Mouse (Mus musculus): ENCODE data around the gene Rbm14. TPM values are rescaled to one million over a fixed set of nuclear protein-coding genes. Genes with fewer than 3 reads are reported as not detected.
A peak's percentile ranks its signal among the peaks of the same experiment; 100 is the strongest.

The Rbm14 gene
- polyA plus RNA-seq (2012; rRNA removed), result 27.4 and 32.1 TPM in 2 replicates

- Histone ChIP-seq H3K27ac (ENCODE audit: insufficient read depth, low read length) (peak within 1 kb of the TSS; percentile 91), H3K4me3 (replicated peaks; ENCODE audit: insufficient read depth, low read depth, low read length) (peak within 1 kb of the TSS; percentile 97), H3K4me1 (ENCODE audit: control insufficient read depth, insufficient read depth, low read length) (peaks cover 3% of the 10 kb centered on the region; the same call in 1 of the 2 replicates), H3K27me3 (ENCODE audit: control insufficient read depth, insufficient read depth, low read length) (no peaks in the 10 kb centered on the region)
- WGBS, result under 1% methylated on average over 83 of the region's 83 CpGs
- DNase-seq, result peak; percentile 99 to 100
- peak; percentile 98 for TF ChIP-seq POLR2A (IDR thresholded peaks at IDR 0.05; ENCODE audit: borderline replicate concordance, insufficient read depth, low read length)
- no peak for TF ChIP-seq CTCF (IDR thresholded peaks at IDR 0.05; ENCODE audit: borderline replicate concordance, insufficient read depth, low read depth, low read length)
These were observed at the start of gene Rbm14, which contains the start of gene Gm21992 for GRCm38 (mm10) chr19:4811063-4811908. Rbm14 (minus strand) TSS chr19:4811634. Gm21992 (minus strand) TSS chr19:4811612.

DNA sequence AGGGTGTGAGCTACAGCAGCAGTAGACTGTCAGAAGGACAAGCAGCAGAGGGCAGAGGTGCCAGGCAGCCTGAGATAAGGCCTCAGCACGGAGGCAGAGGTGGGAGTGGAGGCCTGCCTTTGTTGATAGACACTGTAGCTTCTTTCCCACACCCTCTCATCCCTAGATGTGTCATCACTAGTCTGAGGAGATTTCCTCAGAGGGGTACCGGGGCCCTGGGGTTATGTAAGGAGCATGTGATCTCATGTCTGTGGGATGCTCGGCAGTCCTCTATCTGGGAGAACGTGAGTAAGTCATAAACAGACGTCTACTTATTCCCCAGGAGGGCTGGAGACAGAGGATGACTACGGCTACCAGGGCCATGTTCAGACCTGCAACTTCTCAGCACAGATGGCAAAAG is 47.6 kb upstream of the Rbm14 start:
- no peak overlapping the region for H3K27ac ChIP-seq (ENCODE audit: insufficient read depth, low read length)
- TF ChIP-seq POLR2A (IDR thresholded peaks at IDR 0.05; ENCODE audit: borderline replicate concordance, insufficient read depth, low read length) (no peak), CTCF (IDR thresholded peaks at IDR 0.05; ENCODE audit: borderline replicate concordance, insufficient read depth, low read depth, low read length) (no peak)
- peaks cover 10% of the 10 kb centered on the region for H3K4me1 ChIP-seq (ENCODE audit: control insufficient read depth, insufficient read depth, low read length)
- WGBS, result 61% methylated on average over 6 of the region's 6 CpGs
- no peaks in the 10 kb centered on the region for H3K27me3 ChIP-seq (ENCODE audit: control insufficient read depth, insufficient read depth, low read length)
- H3K4me3 ChIP-seq (replicated peaks; ENCODE audit: insufficient read depth, low read depth, low read length), result no peak overlapping the region
- DNase-seq, result no peak

- peak overlapping the region; percentile 71 for H3K4me3 ChIP-seq (replicated peaks; ENCODE audit: insufficient read depth, low read depth, low read length)
- peak overlapping the region; percentile 67; the same call in 1 of the 2 replicates for H3K27ac ChIP-seq (ENCODE audit: insufficient read depth, low read length)
- no peak for DNase-seq
- no peaks in the 10 kb centered on the region for H3K27me3 ChIP-seq (ENCODE audit: control insufficient read depth, insufficient read depth, low read length)
- peaks cover 4% of the 10 kb centered on the region for H3K4me1 ChIP-seq (ENCODE audit: control insufficient read depth, insufficient read depth, low read length)
- TF ChIP-seq CTCF (IDR thresholded peaks at IDR 0.05; ENCODE audit: borderline replicate concordance, insufficient read depth, low read depth, low read length) (no peak), POLR2A (IDR thresholded peaks at IDR 0.05; ENCODE audit: borderline replicate concordance, insufficient read depth, low read length) (no peak)
- WGBS, result 72% methylated on average over 4 of the region's 4 CpGs
These were observed 44.5 kb upstream of the Rbm14 start for GRCm38 (mm10) chr19:4855951-4856350.

DNA sequence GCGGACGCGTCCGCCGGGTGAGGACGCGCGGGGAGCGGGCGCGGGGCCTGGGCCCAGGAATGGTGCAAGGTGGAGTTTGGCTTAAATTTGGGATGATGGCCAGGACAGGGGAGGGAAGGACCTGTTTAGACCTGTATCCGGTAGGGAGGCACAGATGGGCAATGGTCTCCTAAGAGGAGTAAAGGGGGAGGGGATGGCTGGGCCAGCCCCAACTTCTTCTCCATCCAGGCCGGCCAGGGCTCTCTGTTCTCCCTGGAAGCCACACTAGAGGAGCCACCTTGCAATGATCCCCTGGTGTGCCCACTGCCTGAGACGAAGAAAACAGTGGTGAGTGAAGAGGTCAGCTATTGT is 44.0 kb upstream of the Rbm14 start:
- H3K4me1 ChIP-seq (ENCODE audit: control insufficient read depth, insufficient read depth, low read length), result peaks cover 4% of the 10 kb centered on the region
- peak overlapping the region; percentile 67 for H3K27ac ChIP-seq (ENCODE audit: insufficient read depth, low read length)
- peak overlapping the region; percentile 71 for H3K4me3 ChIP-seq (replicated peaks; ENCODE audit: insufficient read depth, low read depth, low read length)
- no peak for DNase-seq
- TF ChIP-seq CTCF (IDR thresholded peaks at IDR 0.05; ENCODE audit: borderline replicate concordance, insufficient read depth, low read depth, low read length) (no peak), POLR2A (IDR thresholded peaks at IDR 0.05; ENCODE audit: borderline replicate concordance, insufficient read depth, low read length) (no peak)
- H3K27me3 ChIP-seq (ENCODE audit: control insufficient read depth, insufficient read depth, low read length), result no peaks in the 10 kb centered on the region
- 1% methylated on average over 14 of the region's 14 CpGs for WGBS

DNA sequence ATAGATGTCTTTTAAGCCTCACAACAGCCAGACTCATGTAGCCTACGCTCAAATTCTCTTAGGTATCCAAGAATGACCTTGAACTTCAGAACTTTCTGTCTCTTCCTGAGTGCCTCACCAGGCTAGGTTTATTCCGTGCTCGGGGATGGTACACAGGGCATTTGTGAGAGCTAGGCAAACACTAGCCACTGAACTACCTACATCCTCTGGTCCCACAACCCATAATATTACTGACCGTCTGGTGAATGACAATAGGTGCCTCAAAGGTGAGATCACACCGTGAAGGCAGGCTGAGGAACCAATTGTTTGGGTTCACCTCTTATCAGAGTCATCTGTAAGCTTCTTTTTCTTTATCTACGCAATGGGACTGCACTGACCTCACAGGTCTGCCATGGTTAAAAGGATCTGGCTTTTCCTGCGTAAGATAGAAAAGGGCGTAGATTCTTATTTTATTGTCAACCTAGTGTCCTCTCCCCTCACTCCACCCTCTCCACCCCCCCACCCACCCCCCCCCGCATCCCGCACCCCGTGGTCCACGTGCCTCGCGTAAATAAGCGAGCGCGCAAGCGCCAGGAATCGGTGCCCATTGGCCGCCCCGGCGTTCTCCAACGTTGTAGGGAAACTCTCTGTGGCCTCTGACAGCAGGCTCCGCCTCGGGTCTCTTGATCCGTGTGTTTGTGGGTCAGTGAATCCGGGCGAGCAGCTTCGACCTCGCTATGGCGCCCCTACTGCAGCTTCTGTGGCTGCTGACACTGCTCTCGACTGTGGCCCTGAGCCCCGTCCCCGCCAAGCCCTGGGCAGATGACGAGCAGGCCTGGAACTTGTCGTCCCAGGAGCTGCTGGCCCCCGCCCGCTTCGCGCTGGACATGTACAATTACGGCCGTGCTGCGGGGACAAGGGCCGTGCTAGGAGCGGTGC is 43.4 kb upstream of the Rbm14 start, which contains the start of gene Ctsf:
Gene Ctsf, plus strand, starts transcription at position 579 of the 918 bp plus-strand sequence.
- TF ChIP-seq CTCF (IDR thresholded peaks at IDR 0.05; ENCODE audit: borderline replicate concordance, insufficient read depth, low read depth, low read length), result no peak
- peak; percentile 71 for TF ChIP-seq POLR2A (IDR thresholded peaks at IDR 0.05; ENCODE audit: borderline replicate concordance, insufficient read depth, low read length)
- Histone ChIP-seq H3K27me3 (ENCODE audit: control insufficient read depth, insufficient read depth, low read length) (no peaks in the 10 kb centered on the region), H3K4me1 (ENCODE audit: control insufficient read depth, insufficient read depth, low read length) (peaks cover 4% of the 10 kb centered on the region), H3K27ac (ENCODE audit: insufficient read depth, low read length) (peak within 1 kb of the TSS; percentile 67), H3K4me3 (replicated peaks; ENCODE audit: insufficient read depth, low read depth, low read length) (peak within 1 kb of the TSS; percentile 71)
- DNase-seq, result peak; percentile 95 to 96
- WGBS, result 3% methylated on average over 45 of the region's 45 CpGs

- Histone ChIP-seq H3K4me3 (replicated peaks; ENCODE audit: insufficient read depth, low read depth, low read length) (no peak overlapping the region), H3K27me3 (ENCODE audit: control insufficient read depth, insufficient read depth, low read length) (no peaks in the 10 kb centered on the region; the same call in 1 of the 2 replicates), H3K4me1 (ENCODE audit: control insufficient read depth, insufficient read depth, low read length) (no peaks in the 10 kb centered on the region; the same call in 1 of the 2 replicates), H3K27ac (ENCODE audit: insufficient read depth, low read length) (no peak overlapping the region)
- 33% methylated on average over 5 of the region's 5 CpGs for WGBS
- no peak for DNase-seq
- TF ChIP-seq POLR2A (IDR thresholded peaks at IDR 0.05; ENCODE audit: borderline replicate concordance, insufficient read depth, low read length) (no peak), CTCF (IDR thresholded peaks at IDR 0.05; ENCODE audit: borderline replicate concordance, insufficient read depth, low read depth, low read length) (no peak)
These were observed 38.8 kb upstream of the Rbm14 start for GRCm38 (mm10) chr19:4850281-4850680.

- Histone ChIP-seq H3K27me3 (ENCODE audit: control insufficient read depth, insufficient read depth, low read length) (no peaks in the 10 kb centered on the region; the same call in 1 of the 2 replicates), H3K27ac (ENCODE audit: insufficient read depth, low read length) (no peak overlapping the region), H3K4me3 (replicated peaks; ENCODE audit: insufficient read depth, low read depth, low read length) (no peak overlapping the region), H3K4me1 (ENCODE audit: control insufficient read depth, insufficient read depth, low read length) (no peaks in the 10 kb centered on the region; the same call in 1 of the 2 replicates)
- TF ChIP-seq CTCF (IDR thresholded peaks at IDR 0.05; ENCODE audit: borderline replicate concordance, insufficient read depth, low read depth, low read length), result no peak
- TF ChIP-seq POLR2A (IDR thresholded peaks at IDR 0.05; ENCODE audit: borderline replicate concordance, insufficient read depth, low read length), result no peak
- 67% methylated on average over 4 of the region's 4 CpGs for WGBS
- DNase-seq, result no peak
These were observed 38.4 kb upstream of the Rbm14 start for GRCm38 (mm10) chr19:4849800-4850199.

Measured in cerebellum, adult 2 months (tissue).